Mouse (Mus musculus) forebrain, embryonic 12.5 days (tissue): ENCODE measurements around the gene Morf4l1. TPM values are rescaled to one million over a fixed set of nuclear protein-coding genes. Genes with fewer than 3 reads are reported as not detected.
"Not testable (repeated sequence)": the region's sequence is repeated elsewhere in the genome, so short reads cannot be mapped to it uniquely, and the experiment has no call there.

ENCODE experiments used
- ATAC-seq: fragments of 200-750 bp; cut with Nextera tagmentation; 2 replicates; pipeline ENCODE4 v1.8.0; 2017; ENCODE audit warnings: moderate TSS enrichment; ENCODE audit not compliant: low FRiP score
- H3K27ac ChIP-seq: fragments of 300-500 bp; sonication (generic); 2 replicates; pipeline ENCODE4 v1.5.1; 2016; ENCODE audit warnings: mild to moderate bottlenecking
- H3K27me3 ChIP-seq: fragments of 300-500 bp; sonication (generic); 2 replicates; pipeline ENCODE4 v1.6.1; 2016; ENCODE audit warnings: mild to moderate bottlenecking
- H3K36me3 ChIP-seq: fragments of 300-500 bp; sonication (generic); replicated peaks from 2 replicates; pipeline ENCODE4 v1.6.1; 2016; ENCODE audit warnings: mild to moderate bottlenecking
- H3K4me1 ChIP-seq: fragments of 300-500 bp; sonication (generic); 2 replicates; pipeline ENCODE4 v1.6.1; 2016
- H3K4me2 ChIP-seq: fragments of 300-500 bp; sonication (generic); 2 replicates; pipeline ENCODE4 v1.6.1; 2016; ENCODE audit warnings: mild to moderate bottlenecking, moderate library complexity
- H3K4me3 ChIP-seq: fragments of 300-500 bp; sonication (generic); replicated peaks from 2 replicates; pipeline ENCODE4 v1.5.1; 2016; ENCODE audit warnings: mild to moderate bottlenecking
- H3K9ac ChIP-seq: fragments of 300-500 bp; sonication (generic); 2 replicates; pipeline ENCODE4 v1.6.1; 2016; ENCODE audit warnings: mild to moderate bottlenecking
- H3K9me3 ChIP-seq: fragments of 300-500 bp; sonication (generic); 2 replicates; pipeline ENCODE4 v1.6.1; 2016
- WGBS: fragments of 180-500 bp; shearing (Covaris S2); methylation state at CpG from one replicate; pipeline ENCODE4 v1.1.7; 2016; 5-methylcytosine and 5-hydroxymethylcytosine counted together
- polyA plus RNA-seq: library from polyadenylated mRNA; unstranded; fragments of >200 nt; fragmentation: Nextera tagmentation; extraction: Ambion mirVana; gene quantifications from 2 replicates; pipeline ENCODE4 v1.2.1, GENCODE M21; 2016

The Morf4l1 gene
- polyA plus RNA-seq, 1 experiment from 2014 or later = 497 TPM

DNA sequence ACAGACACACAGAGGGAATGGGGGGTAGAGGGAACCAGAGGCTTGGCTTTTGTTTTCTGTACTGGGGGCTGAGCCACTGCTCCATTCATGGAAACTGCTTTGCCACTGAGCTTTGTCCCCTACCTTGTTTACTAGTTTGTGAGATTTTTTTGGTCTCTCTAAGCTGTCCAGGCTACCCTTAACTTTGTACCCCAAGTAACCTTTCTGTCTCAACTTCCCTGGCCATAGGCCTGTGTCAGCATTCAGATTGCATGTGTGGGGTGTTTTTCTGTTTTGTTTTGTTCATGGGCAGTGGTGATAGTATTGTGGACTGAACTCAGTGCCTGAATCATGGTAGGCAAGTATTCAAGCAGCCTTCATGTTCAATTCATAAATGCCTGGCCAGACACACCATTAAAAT lies 6.3 kb downstream of the Morf4l1 start:
- no peak for ATAC-seq
- no peak overlapping the region for H3K9ac ChIP-seq
- H3K27ac ChIP-seq = no peak overlapping the region
- no peak overlapping the region for H3K4me2 ChIP-seq
- H3K27me3 ChIP-seq = no peaks in the 10 kb centered on the region
- H3K4me3 ChIP-seq = no peak overlapping the region
- peaks cover 39% of the 10 kb centered on the region for H3K36me3 ChIP-seq
- H3K9me3 ChIP-seq = no peaks in the 10 kb centered on the region
- H3K4me1 ChIP-seq = peaks cover 16% of the 10 kb centered on the region

DNA sequence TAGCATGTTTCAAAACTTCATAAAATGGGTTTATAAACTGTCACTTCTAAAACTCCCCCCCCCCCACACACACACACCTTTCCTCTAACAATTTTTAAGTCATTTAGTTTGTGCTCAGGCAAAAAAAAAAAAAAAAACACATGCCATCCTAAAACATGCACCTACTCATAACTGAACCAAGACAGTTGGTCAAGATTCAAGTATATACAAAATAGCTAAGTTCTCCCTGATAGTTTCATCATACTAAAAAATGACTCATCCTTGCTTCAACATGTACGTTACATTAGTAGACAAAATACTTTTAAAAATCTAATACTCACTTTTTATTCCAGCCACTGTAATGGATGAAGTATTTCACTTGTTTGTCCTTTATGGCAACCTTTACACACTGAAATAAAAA lies 7.7 kb downstream of the Morf4l1 start:
- Histone ChIP-seq H3K36me3 (peaks cover 48% of the 10 kb centered on the region), H3K27ac (no peak overlapping the region)

DNA sequence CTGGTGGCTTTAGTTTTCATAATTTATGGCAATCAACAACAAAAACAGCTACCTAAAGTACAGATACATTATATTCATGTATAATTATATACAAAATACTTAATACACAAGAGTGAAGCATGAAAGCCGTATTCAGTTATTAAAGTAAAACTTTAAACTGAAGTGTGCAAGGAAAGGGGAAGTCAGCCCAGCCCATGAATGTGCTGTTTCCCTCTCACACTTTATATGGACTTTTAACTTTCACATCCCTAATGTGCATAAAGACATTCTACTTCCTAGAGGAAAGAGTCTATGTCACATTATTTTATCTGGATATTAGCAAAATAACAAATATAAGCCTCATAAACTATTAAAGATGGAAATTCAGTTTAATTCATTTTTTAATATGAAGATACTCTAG lies 9.1 kb downstream of the Morf4l1 start:
- Histone ChIP-seq H3K9ac (no peak overlapping the region), H3K9me3 (no peaks in the 10 kb centered on the region), H3K4me3 (no peak overlapping the region), H3K36me3 (peaks cover 61% of the 10 kb centered on the region), H3K27me3 (no peaks in the 10 kb centered on the region), H3K4me2 (no peak overlapping the region), H3K27ac (no peak overlapping the region), H3K4me1 (no peaks in the 10 kb centered on the region)
- 94% methylated on average over 1 of the region's 1 CpGs for WGBS
- no peak for ATAC-seq

More for the DNA sequence above, 7.7 kb downstream of the Morf4l1 start:
- Histone ChIP-seq H3K4me2 (no peak overlapping the region), H3K4me1 (peaks cover 6% of the 10 kb centered on the region), H3K9ac (no peak overlapping the region), H3K27me3 (no peaks in the 10 kb centered on the region), H3K9me3 (no peaks in the 10 kb centered on the region), H3K4me3 (no peak overlapping the region)
- no peak for ATAC-seq
- 96% methylated on average over 1 of the region's 1 CpGs for WGBS

DNA sequence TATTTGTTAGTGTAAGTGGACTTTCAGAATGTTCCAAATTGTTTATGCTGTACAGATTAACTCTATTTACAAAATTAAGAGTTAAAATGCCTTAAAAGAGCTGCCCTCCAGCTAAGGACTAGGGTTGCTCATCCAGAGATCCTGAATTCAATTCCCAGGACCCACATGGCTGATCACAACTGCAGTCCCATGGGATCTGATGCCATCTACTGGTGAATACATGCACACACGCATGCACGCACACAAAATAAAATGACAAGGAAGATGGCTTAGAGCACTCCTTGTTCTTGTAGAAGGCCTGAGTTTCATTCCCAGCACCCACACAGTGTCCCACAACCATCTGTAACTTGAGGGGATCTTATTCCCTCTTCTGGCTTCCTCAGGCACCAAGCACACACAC lies 13.8 kb downstream of the Morf4l1 start:
- H3K36me3 ChIP-seq = peaks cover 83% of the 10 kb centered on the region
- H3K27me3 ChIP-seq = no peaks in the 10 kb centered on the region
- no peak overlapping the region for H3K4me2 ChIP-seq
- no peaks in the 10 kb centered on the region for H3K9me3 ChIP-seq
- WGBS = 81% methylated on average over 2 of the region's 2 CpGs
- no peak overlapping the region for H3K4me3 ChIP-seq
- H3K9ac ChIP-seq = no peak overlapping the region
- no peak overlapping the region for H3K27ac ChIP-seq
- no peak for ATAC-seq
- no peaks in the 10 kb centered on the region for H3K4me1 ChIP-seq

DNA sequence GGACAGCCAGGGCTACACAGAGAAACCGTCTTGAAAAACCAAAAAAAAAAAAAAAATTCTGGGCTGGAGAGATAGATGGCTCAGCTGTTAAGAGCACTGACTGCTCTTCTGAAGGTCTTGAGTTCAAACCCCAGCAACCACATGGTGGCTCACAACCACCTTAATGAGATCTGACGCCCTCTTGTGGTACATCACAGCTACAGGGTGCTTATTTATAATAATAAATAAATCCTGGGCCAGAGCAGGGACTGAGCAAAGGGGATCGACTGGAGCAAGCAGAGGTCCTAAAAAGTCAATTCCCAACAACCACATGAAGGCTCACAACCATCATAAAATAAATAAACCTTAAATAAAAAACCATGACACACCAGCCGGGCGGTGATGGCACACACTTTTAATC lies 15.6 kb downstream of the Morf4l1 start:
- H3K4me3 ChIP-seq = no peak overlapping the region
- H3K9me3 ChIP-seq = no peaks in the 10 kb centered on the region
- H3K36me3 ChIP-seq = peaks cover 83% of the 10 kb centered on the region
- WGBS = 91% methylated on average over 5 of the region's 5 CpGs
- no peak overlapping the region for H3K9ac ChIP-seq
- H3K27me3 ChIP-seq = no peaks in the 10 kb centered on the region
- no peak overlapping the region for H3K4me2 ChIP-seq
- no peak overlapping the region for H3K27ac ChIP-seq
- ATAC-seq = no peak
- no peaks in the 10 kb centered on the region for H3K4me1 ChIP-seq

DNA sequence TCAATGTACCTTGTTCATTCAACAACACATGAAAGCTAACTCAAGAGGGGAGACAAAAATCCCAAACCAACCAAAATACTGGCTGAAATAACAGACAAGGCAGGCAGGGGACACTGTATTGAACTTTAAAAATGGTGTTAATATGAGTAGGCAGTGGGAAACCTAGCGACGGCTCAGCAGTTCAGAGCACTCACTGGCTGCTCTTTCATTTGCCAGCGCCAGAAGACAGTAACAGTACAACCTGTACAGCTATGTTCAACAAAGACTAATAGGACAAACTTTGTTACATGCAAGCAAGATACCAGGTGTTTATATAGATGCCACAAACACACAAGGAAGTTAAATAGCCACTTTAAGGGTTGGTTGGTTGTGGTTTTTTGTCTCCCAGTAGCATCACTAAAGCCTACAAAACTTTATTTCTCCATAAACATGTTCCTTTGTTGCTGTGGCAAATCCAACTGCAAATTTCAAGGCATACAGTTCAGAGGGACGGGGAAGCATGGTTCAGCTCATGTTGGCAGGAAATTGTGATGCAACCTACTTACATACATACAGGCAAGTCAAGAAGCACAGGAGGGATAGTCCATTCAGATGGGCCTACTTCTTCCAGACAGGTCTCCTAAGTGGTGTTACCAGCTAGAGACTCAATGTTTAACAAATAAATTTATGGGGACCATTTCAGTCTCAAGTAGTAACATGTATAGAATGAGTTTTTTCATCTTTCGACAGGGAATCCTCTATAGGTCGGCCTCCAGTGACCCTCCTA lies 25.1 kb downstream of the Morf4l1 start:
- Histone ChIP-seq H3K27ac (no peak overlapping the region), H3K9ac (no peak overlapping the region), H3K36me3 (peaks cover 64% of the 10 kb centered on the region), H3K9me3 (no peaks in the 10 kb centered on the region), H3K4me1 (no peaks in the 10 kb centered on the region), H3K4me3 (no peak overlapping the region), H3K4me2 (no peak overlapping the region), H3K27me3 (no peaks in the 10 kb centered on the region)
- ATAC-seq = no peak
- WGBS = 91% methylated on average over 6 of the region's 6 CpGs

DNA sequence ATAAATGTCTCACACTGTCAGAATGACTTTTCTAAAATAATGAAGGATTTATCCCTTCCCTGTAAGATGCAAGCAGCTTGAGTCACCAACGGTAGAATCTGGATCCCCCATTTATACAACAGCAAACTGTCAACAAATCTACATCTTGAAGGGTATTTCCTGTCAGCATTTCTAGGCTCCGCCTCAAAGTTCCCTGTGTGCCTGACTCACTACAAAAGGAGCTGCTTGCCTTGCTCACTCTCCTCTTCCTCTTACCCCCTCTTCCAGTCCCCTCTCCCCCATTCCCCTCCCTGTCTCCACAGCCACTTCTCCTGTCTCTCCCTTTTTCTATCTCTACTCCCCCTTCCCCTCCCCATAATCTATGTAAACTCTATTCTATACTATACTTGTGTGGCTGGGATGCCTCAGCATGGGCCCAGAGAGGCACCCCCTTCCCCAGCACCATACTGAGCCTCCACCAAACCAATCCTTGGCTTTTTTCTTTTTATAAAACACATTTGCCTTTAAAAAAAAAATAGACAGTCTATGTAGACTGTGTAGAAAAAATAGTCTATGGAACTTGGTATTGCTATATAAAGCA lies 26.6 kb downstream of the Morf4l1 start:
- Histone ChIP-seq H3K4me1 (no peaks in the 10 kb centered on the region), H3K4me3 (no peak overlapping the region), H3K9me3 (no peaks in the 10 kb centered on the region), H3K4me2 (no peak overlapping the region), H3K36me3 (peaks cover 63% of the 10 kb centered on the region), H3K9ac (no peak overlapping the region), H3K27ac (no peak overlapping the region), H3K27me3 (no peaks in the 10 kb centered on the region)
- ATAC-seq = peak; percentile 49; the same call in 1 of the 2 replicates
- WGBS = 95% methylated on average over 2 of the region's 2 CpGs

- Histone ChIP-seq H3K9me3 (no peaks in the 10 kb centered on the region), H3K4me1 (no peaks in the 10 kb centered on the region), H3K4me3 (no peak overlapping the region), H3K27me3 (no peaks in the 10 kb centered on the region), H3K36me3 (peaks cover 41% of the 10 kb centered on the region), H3K27ac (no peak overlapping the region), H3K4me2 (no peak overlapping the region), H3K9ac (no peak overlapping the region)
- no peak for ATAC-seq
- WGBS = 93% methylated on average over 8 of the region's 8 CpGs
Observed at GRCm38 (mm10) chr9:90084766-90085468, 29.7 kb downstream of the Morf4l1 start.

GRCm38 (mm10) chr9:90084152-90084551 lies 30.4 kb downstream of the Morf4l1 start:
- H3K27me3 ChIP-seq = no peaks in the 10 kb centered on the region
- no peak overlapping the region for H3K4me3 ChIP-seq
- H3K36me3 ChIP-seq = peaks cover 33% of the 10 kb centered on the region
- ATAC-seq = no peak
- 90% methylated on average over 3 of the region's 3 CpGs for WGBS
- no peak overlapping the region for H3K27ac ChIP-seq
- H3K4me2 ChIP-seq = no peak overlapping the region
- H3K4me1 ChIP-seq = no peaks in the 10 kb centered on the region
- H3K9me3 ChIP-seq = no peaks in the 10 kb centered on the region
- H3K9ac ChIP-seq = no peak overlapping the region

- Histone ChIP-seq H3K36me3 (peaks cover 23% of the 10 kb centered on the region), H3K9me3 (no peaks in the 10 kb centered on the region), H3K27ac (no peak overlapping the region), H3K9ac (no peak overlapping the region), H3K27me3 (no peaks in the 10 kb centered on the region), H3K4me3 (no peak overlapping the region), H3K4me2 (no peak overlapping the region), H3K4me1 (no peaks in the 10 kb centered on the region)
- 90% methylated on average over 1 of the region's 1 CpGs for WGBS
- no peak for ATAC-seq
Observed at GRCm38 (mm10) chr9:90082992-90083391, 31.6 kb downstream of the Morf4l1 start.

- ATAC-seq, H3K4me3 ChIP-seq, H3K9me3 ChIP-seq, H3K27ac ChIP-seq, H3K9ac ChIP-seq, H3K27me3 ChIP-seq, H3K4me2 ChIP-seq, H3K4me1 ChIP-seq: not testable (repeated sequence)
- 90% methylated on average over 6 of the region's 6 CpGs for WGBS
- H3K36me3 ChIP-seq = peaks cover 20% of the 10 kb centered on the region
Observed at GRCm38 (mm10) chr9:90081961-90082360, 32.6 kb downstream of the Morf4l1 start.

GRCm38 (mm10) chr9:90076849-90077461 lies 37.6 kb downstream of the Morf4l1 start:
- Histone ChIP-seq H3K9me3 (no peaks in the 10 kb centered on the region), H3K9ac (no peak overlapping the region), H3K4me2 (no peak overlapping the region), H3K36me3 (no peaks in the 10 kb centered on the region), H3K27ac (no peak overlapping the region), H3K4me1 (no peaks in the 10 kb centered on the region), H3K4me3 (no peak overlapping the region), H3K27me3 (no peaks in the 10 kb centered on the region)
- ATAC-seq = 0 out of 2 replicates have a peak, but pooled peaks have one; percentile 58
- WGBS = 54% methylated on average over 8 of the region's 8 CpGs
